In genomic region chr5:128405071-128405470, GRCm38 (mm10) we compare ENCODE assay signal across 29 mouse cellular contexts. TPM values are rescaled to one million over a fixed set of nuclear protein-coding genes. Genes with fewer than 3 reads are reported as not detected.
"Had no signal": no experiment of that assay in that cellular context is flagged by ENCODE, and none has a peak within 500 bp of the region (broad histone marks: within the 10 kb centered on the region; RNA-seq: fewer than 3 reads in every experiment).

No protein-coding gene starts in this region.

- H3K9ac ChIP-seq: heart, embryonic 12.5 days; hindbrain, embryonic 12.5 days; hindbrain, embryonic 14.5 days; kidney, embryonic 15.5 days; limb, embryonic 12.5 days; liver, embryonic 13.5 days had no signal

- H3K4me1 ChIP-seq: heart, embryonic 10.5 days; heart, embryonic 12.5 days; hindbrain, embryonic 10.5 days; hindbrain, embryonic 12.5 days; kidney, embryonic 15.5 days; limb, embryonic 10.5 days; limb, embryonic 12.5 days; liver, embryonic 13.5 days had no signal

- ATAC-seq: hindbrain, embryonic 16.5 days; intestine, embryonic 16.5 days had no signal

- H3K27me3 ChIP-seq: heart, embryonic 12.5 days; hindbrain, embryonic 12.5 days; kidney, embryonic 15.5 days; limb, embryonic 12.5 days; liver, embryonic 13.5 days had no signal

- H3K9me3 ChIP-seq: heart, embryonic 10.5 days; kidney, embryonic 15.5 days; limb, embryonic 10.5 days had no signal

- H3K27ac ChIP-seq: gastrocnemius, adult 2 months; heart, embryonic 10.5 days; hindbrain, embryonic 10.5 days; hindbrain, embryonic 12.5 days; hindbrain, embryonic 14.5 days; kidney, embryonic 15.5 days; kidney, postnatal 0 days; limb, embryonic 10.5 days; limb, embryonic 12.5 days; liver, embryonic 13.5 days had no signal

- H3K36me3 ChIP-seq: heart, embryonic 10.5 days; heart, embryonic 12.5 days; hindbrain, embryonic 10.5 days; hindbrain, embryonic 12.5 days; kidney, embryonic 15.5 days; limb, embryonic 10.5 days; limb, embryonic 12.5 days; liver, embryonic 13.5 days had no signal

- H3K4me2 ChIP-seq: heart, embryonic 12.5 days; hindbrain, embryonic 12.5 days; hindbrain, embryonic 14.5 days; kidney, embryonic 15.5 days; limb, embryonic 12.5 days; liver, embryonic 11.5 days; liver, embryonic 13.5 days had no signal

- DNase-seq: gastrocnemius, adult 2 months; gastrocnemius, postnatal 10 days; gastrocnemius, postnatal 25 days; heart, adult 18-20 months; heart, postnatal 10 days; heart, postnatal 4 days; kidney, adult 11 months; kidney, adult 2 months; kidney, adult 9 months; kidney, postnatal 14 days; kidney, postnatal 36 days; layer of hippocampus, adult 9-11 months; layer of hippocampus, postnatal 36 days; liver; liver, embryonic 13.5 days had no signal

- H3K4me3 ChIP-seq: gastrocnemius, adult 2 months; heart, embryonic 10.5 days; heart, embryonic 12.5 days; hindbrain, embryonic 10.5 days; hindbrain, embryonic 12.5 days; kidney, embryonic 15.5 days; limb, embryonic 10.5 days; limb, embryonic 12.5 days; liver, embryonic 13.5 days had no signal

RNA-seq across cellular contexts. Expression of gene Tmem132d, which starts 27.8 kb away (rescaled TPM):
- total RNA-seq: granulocyte monocyte progenitor cell, adult 5-6 weeks; heart, adult 18-20 months; heart, adult 8-10 months had no signal
- polyA plus RNA-seq: intestine, embryonic 16.5 days; kidney, adult 2 months; liver, embryonic 11.5 days had no signal
